In the genomic region with DNA sequence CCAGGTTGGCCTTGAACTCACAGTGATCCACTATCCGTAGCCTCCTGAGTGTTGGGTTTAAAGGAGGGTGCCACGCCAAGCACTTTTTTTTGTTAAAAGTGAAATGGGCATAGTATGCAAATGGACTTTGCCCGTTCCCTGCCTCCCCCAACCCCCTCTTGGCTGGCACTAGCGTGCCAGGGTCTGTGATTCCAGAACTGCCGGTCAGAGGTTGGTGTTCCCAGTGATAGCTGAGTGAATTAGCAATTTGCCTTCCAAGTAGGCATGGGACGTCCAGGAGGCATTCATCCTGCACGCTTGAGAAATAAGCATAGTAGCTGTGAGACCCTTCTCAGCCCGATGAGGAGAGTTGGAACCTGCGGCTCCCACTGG, we compare ENCODE assay signal across 8 mouse cellular contexts. TPM values are rescaled to one million over a fixed set of nuclear protein-coding genes. Genes with fewer than 3 reads are reported as not detected.
DNase-seq lines count a peak whose midpoint lies in the region; ATAC-seq lines count a peak whose summit lies in the region.

No protein-coding gene starts in this region.

- no peak for ATAC-seq in heart, embryonic 11.5 days (replicated peaks; ENCODE audit: insufficient number of reproducible peaks, low FRiP score, low TSS enrichment)
- no peak for ATAC-seq in embryonic facial prominence, embryonic 13.5 days (ENCODE audit: insufficient number of reproducible peaks, insufficient read depth, low FRiP score, low TSS enrichment, low read depth)
- ATAC-seq in midbrain, embryonic 12.5 days (ENCODE audit: low FRiP score, low read depth), result no peak

- no peak overlapping the region for H3K27ac ChIP-seq in heart, embryonic 11.5 days (ENCODE audit: low read depth, low read length)
- no peak overlapping the region for H3K27ac ChIP-seq in embryonic facial prominence, embryonic 13.5 days
- H3K27ac ChIP-seq in midbrain, embryonic 12.5 days (replicated peaks), result no peak overlapping the region

- peak overlapping the region; percentile 59 for H3K4me3 ChIP-seq in heart, embryonic 11.5 days (ENCODE audit: low read depth, low read length)
- peak overlapping the region; percentile 58 for H3K4me3 ChIP-seq in embryonic facial prominence, embryonic 13.5 days
- H3K4me3 ChIP-seq in midbrain, embryonic 12.5 days, result peak overlapping the region; percentile 63

- DNase-seq in heart, adult 11 months, result no peak
- peak; percentile 82 to 84 for DNase-seq in kidney, adult 8-10 months
- no peak for DNase-seq in spleen, adult 12 weeks (ENCODE audit: low spot score)
- no peak for DNase-seq in adrenal gland, postnatal 25 days
- DNase-seq in urinary bladder, postnatal 14 days (ENCODE audit: low spot score), result no peak

- no peaks in the 10 kb centered on the region for H3K36me3 ChIP-seq in heart, embryonic 11.5 days (ENCODE audit: control insufficient read depth, insufficient read depth, low read length)
- H3K36me3 ChIP-seq in embryonic facial prominence, embryonic 13.5 days, result no peaks in the 10 kb centered on the region
- no peaks in the 10 kb centered on the region for H3K36me3 ChIP-seq in midbrain, embryonic 12.5 days

- 47% methylated on average over 9 of the region's 9 CpGs for WGBS in heart, embryonic 11.5 days (ENCODE audit: insufficient replicate concordance)
- 47% methylated on average over 9 of the region's 9 CpGs for WGBS in embryonic facial prominence, embryonic 13.5 days
- 46% methylated on average over 9 of the region's 9 CpGs for WGBS in midbrain, embryonic 12.5 days

- H3K4me2 ChIP-seq in heart, embryonic 11.5 days, result peak overlapping the region; percentile 97
- H3K4me2 ChIP-seq in embryonic facial prominence, embryonic 13.5 days, result peak overlapping the region; percentile 78
- peak overlapping the region; percentile 89 for H3K4me2 ChIP-seq in midbrain, embryonic 12.5 days (replicated peaks)

- H3K4me1 ChIP-seq in heart, embryonic 11.5 days (ENCODE audit: control insufficient read depth, insufficient read depth, low read length), result peaks cover 4% of the 10 kb centered on the region
- peaks cover 10% of the 10 kb centered on the region for H3K4me1 ChIP-seq in embryonic facial prominence, embryonic 13.5 days
- no peaks in the 10 kb centered on the region; the same call in 1 of the 2 replicates for H3K4me1 ChIP-seq in midbrain, embryonic 12.5 days

- no peaks in the 10 kb centered on the region for H3K9me3 ChIP-seq in heart, embryonic 11.5 days (replicated peaks; ENCODE audit: control insufficient read depth, low read length)
- H3K9me3 ChIP-seq in embryonic facial prominence, embryonic 13.5 days, result no peaks in the 10 kb centered on the region
- H3K9me3 ChIP-seq in midbrain, embryonic 12.5 days, result no peaks in the 10 kb centered on the region

- H3K9ac ChIP-seq in heart, embryonic 11.5 days (ENCODE audit: low read depth, low read length), result peak overlapping the region; percentile 66; the same call in 1 of the 2 replicates
- peak overlapping the region; percentile 77; the same call in 1 of the 2 replicates for H3K9ac ChIP-seq in embryonic facial prominence, embryonic 13.5 days
- no peak overlapping the region for H3K9ac ChIP-seq in midbrain, embryonic 12.5 days (replicated peaks)

- H3K27me3 ChIP-seq in heart, embryonic 11.5 days (ENCODE audit: control insufficient read depth, insufficient read depth, low read length), result peaks cover 2% of the 10 kb centered on the region; the same call in 1 of the 2 replicates
- H3K27me3 ChIP-seq in embryonic facial prominence, embryonic 13.5 days, result peaks cover 3% of the 10 kb centered on the region; the same call in 1 of the 2 replicates
- H3K27me3 ChIP-seq in midbrain, embryonic 12.5 days, result no peaks in the 10 kb centered on the region

RNA-seq across cellular contexts. Expression of gene Xylb, which starts 0.9 kb away (rescaled TPM):
- polyA plus RNA-seq in heart, embryonic 11.5 days (2014; fragmentation: Nextera tagmentation; extraction: Ambion mirVana), result 2.2 and 2.4 TPM in 2 replicates
- 5.3 and 7.2 TPM in 2 replicates for polyA plus RNA-seq in embryonic facial prominence, embryonic 13.5 days (2015; fragmentation: Nextera tagmentation; extraction: Ambion mirVana)
- 5.0 and 5.7 TPM in 2 replicates for polyA plus RNA-seq in midbrain, embryonic 12.5 days (2016; fragmentation: Nextera tagmentation; extraction: Ambion mirVana)
- total RNA-seq in adrenal gland, postnatal 25 days (2021), result 1.3 and 2.6 TPM in 2 replicates

RNA-seq across cellular contexts. Expression of gene Slc22a14, which starts 7.3 kb away (rescaled TPM):
- not detected in 2 replicates for polyA plus RNA-seq in heart, embryonic 11.5 days (2014; fragmentation: Nextera tagmentation; extraction: Ambion mirVana)
- polyA plus RNA-seq in embryonic facial prominence, embryonic 13.5 days (2015; fragmentation: Nextera tagmentation; extraction: Ambion mirVana), result not detected in 2 replicates
- polyA plus RNA-seq in midbrain, embryonic 12.5 days (2016; fragmentation: Nextera tagmentation; extraction: Ambion mirVana), result not detected in 2 replicates
- total RNA-seq in adrenal gland, postnatal 25 days (2021), result not detected in 2 replicates

RNA-seq across cellular contexts. Expression of gene Myd88, which starts 16.8 kb away (rescaled TPM):
- 12.5 and 13.3 TPM in 2 replicates for polyA plus RNA-seq in heart, embryonic 11.5 days (2014; fragmentation: Nextera tagmentation; extraction: Ambion mirVana)
- polyA plus RNA-seq in embryonic facial prominence, embryonic 13.5 days (2015; fragmentation: Nextera tagmentation; extraction: Ambion mirVana), result 17.7 and 18.2 TPM in 2 replicates
- 5.7 and 6.2 TPM in 2 replicates for polyA plus RNA-seq in midbrain, embryonic 12.5 days (2016; fragmentation: Nextera tagmentation; extraction: Ambion mirVana)
- 23.7 and 32.1 TPM in 2 replicates for total RNA-seq in adrenal gland, postnatal 25 days (2021)

RNA-seq across cellular contexts. Expression of gene Acaa1a, which starts 18.6 kb away (rescaled TPM):
- polyA plus RNA-seq in heart, embryonic 11.5 days (2014; fragmentation: Nextera tagmentation; extraction: Ambion mirVana), result 72.5 and 81.2 TPM in 2 replicates
- 94.4 and 96.7 TPM in 2 replicates for polyA plus RNA-seq in embryonic facial prominence, embryonic 13.5 days (2015; fragmentation: Nextera tagmentation; extraction: Ambion mirVana)
- 79.1 and 82.2 TPM in 2 replicates for polyA plus RNA-seq in midbrain, embryonic 12.5 days (2016; fragmentation: Nextera tagmentation; extraction: Ambion mirVana)
- total RNA-seq in adrenal gland, postnatal 25 days (2021), result 99.0 and 138 TPM in 2 replicates

RNA-seq across cellular contexts. Expression of gene Oxsr1, which starts 35.8 kb away (rescaled TPM):
- 9.9 and 11.9 TPM in 2 replicates for polyA plus RNA-seq in heart, embryonic 11.5 days (2014; fragmentation: Nextera tagmentation; extraction: Ambion mirVana)
- 11.2 and 11.7 TPM in 2 replicates for polyA plus RNA-seq in embryonic facial prominence, embryonic 13.5 days (2015; fragmentation: Nextera tagmentation; extraction: Ambion mirVana)
- polyA plus RNA-seq in midbrain, embryonic 12.5 days (2016; fragmentation: Nextera tagmentation; extraction: Ambion mirVana), result 20.9 and 24.1 TPM in 2 replicates
- 33.7 and 37.5 TPM in 2 replicates for total RNA-seq in adrenal gland, postnatal 25 days (2021)

Comparison
In these comparisons a context has a peak if more than half of its experiments do, and no peak if none do; other contexts are left out.
1. DNase-seq: peak in kidney, adult 8-10 months (2 of 2); none in heart, adult 11 months (single experiment), spleen, adult 12 weeks (single experiment), adrenal gland, postnatal 25 days (single experiment) and urinary bladder, postnatal 14 days (single experiment).
2. Peak in every context shown above with its lines, with median percentiles within 50 percentile points of each other: H3K4me2 ChIP-seq and H3K4me3 ChIP-seq.